Mouse (Mus musculus) neutrophil, adult 5-6 weeks (primary cell): ENCODE data around the gene Cop1. TPM values are rescaled to one million over a fixed set of nuclear protein-coding genes. Genes with fewer than 3 reads are reported as not detected.
"Not testable (repeated sequence)": the region's sequence is repeated elsewhere in the genome, so short reads cannot be mapped to it uniquely, and the experiment has no call there.

ENCODE experiments used
- ATAC-seq: fragments of 151-379, 151-347 bp; 2 replicates; pipeline ENCODE4 v1.8.0; 2017; ENCODE audit warnings: mild to moderate bottlenecking, moderate TSS enrichment; ENCODE audit not compliant: insufficient number of reproducible peaks, poor library complexity, low FRiP score, severe bottlenecking; ENCODE audit errors: extremely low read depth
- total RNA-seq: library from RNA; stranded (forward); fragments of 200-1000 nt; gene quantifications from 2 replicates; pipeline ENCODE4 v1.2.3, GENCODE M21; 2017

Cop1 gene
- 239 and 243 TPM in 2 replicates for total RNA-seq

GRCm38 (mm10) chr1:159231781-159232571, at the start of gene Cop1:
Cop1 (plus strand) TSS chr1:159232320.
- ATAC-seq, result peak; percentile 93

DNA sequence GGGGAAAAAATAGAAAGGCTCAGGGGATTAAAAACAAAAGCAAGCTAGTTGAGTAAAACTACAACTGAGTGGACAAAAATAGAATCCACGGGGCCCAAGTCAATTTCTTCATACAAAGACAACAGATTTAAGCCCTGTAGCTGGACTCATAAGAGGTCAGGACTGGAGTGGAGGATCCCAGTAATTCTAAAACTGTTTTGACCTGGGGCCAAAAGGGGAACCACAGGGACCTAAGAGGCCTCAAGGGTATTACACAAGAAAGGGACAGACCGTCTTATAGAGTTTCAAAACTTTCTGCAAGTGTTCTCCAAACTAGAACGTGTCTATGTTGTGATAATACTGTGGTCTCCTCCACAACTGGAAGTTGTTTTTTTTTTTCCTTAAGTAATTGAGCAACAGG, 45.4 kb upstream of the Cop1 start:
- ATAC-seq, result peak; percentile 95

- ATAC-seq, result no peak
Measured at GRCm38 (mm10) chr1:159198603-159199002, 33.5 kb upstream of the Cop1 start.

DNA sequence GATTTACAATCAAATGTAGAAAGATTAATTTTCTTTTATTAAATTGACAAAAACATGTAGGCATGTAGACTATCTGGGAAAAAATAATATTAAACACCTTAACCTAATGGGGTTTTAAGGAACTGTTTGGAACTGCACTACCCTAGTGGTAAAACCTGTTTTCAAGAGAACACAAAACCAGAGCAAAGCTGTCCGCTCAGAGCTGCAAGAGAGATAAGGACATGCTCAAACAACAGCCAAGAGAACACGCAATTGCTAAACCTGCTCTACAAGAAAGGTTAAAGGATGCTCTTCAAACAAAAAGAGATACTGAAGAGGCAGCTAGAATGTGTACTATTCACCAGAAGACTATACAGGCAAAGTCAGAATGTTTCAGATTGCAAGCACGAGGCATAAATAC, 32.5 kb upstream of the Cop1 start:
- no peak for ATAC-seq

- ATAC-seq, result no peak
Measured at GRCm38 (mm10) chr1:159201220-159201619, 30.9 kb upstream of the Cop1 start.

DNA sequence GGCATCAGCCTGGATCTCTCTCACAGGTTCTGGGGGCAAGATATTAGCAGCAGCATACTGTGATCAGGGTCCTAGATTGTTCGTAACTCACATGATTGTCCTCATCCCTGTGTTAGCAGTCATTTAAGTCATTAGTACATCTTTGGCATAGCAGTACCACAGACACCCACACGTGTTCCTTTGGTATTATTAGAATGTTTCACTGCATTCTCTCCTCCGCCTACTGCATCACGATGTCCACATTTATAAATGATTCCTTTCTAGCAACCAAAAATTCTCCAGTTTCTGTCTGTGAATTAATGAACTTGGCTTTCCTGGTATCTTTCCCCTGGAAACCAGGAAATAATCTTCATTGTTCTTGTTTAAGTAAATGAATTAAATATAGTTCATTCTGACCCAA, 20.4 kb upstream of the Cop1 start:
- no peak for ATAC-seq

- no peak for ATAC-seq
Measured at GRCm38 (mm10) chr1:159217437-159217836, 14.7 kb upstream of the Cop1 start.

DNA sequence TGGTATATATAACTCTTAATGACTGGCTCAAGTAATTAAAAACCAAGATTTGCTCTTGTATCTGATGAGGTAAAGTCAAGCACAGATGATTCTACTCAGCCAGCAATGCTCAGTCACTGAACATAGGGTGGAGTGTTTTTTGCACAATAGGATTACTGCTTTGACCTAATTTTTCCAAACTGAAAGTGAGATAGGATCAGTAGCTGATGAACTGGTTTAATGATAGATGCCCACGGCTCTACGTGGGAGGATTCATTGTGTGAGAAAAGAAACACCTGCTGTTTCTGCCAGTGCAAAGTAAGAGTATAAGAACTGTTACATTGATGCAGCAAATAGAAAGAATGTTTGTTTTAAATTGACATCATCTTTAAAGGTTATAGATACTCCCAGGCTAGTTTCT, 10.1 kb upstream of the Cop1 start:
- no peak for ATAC-seq

DNA sequence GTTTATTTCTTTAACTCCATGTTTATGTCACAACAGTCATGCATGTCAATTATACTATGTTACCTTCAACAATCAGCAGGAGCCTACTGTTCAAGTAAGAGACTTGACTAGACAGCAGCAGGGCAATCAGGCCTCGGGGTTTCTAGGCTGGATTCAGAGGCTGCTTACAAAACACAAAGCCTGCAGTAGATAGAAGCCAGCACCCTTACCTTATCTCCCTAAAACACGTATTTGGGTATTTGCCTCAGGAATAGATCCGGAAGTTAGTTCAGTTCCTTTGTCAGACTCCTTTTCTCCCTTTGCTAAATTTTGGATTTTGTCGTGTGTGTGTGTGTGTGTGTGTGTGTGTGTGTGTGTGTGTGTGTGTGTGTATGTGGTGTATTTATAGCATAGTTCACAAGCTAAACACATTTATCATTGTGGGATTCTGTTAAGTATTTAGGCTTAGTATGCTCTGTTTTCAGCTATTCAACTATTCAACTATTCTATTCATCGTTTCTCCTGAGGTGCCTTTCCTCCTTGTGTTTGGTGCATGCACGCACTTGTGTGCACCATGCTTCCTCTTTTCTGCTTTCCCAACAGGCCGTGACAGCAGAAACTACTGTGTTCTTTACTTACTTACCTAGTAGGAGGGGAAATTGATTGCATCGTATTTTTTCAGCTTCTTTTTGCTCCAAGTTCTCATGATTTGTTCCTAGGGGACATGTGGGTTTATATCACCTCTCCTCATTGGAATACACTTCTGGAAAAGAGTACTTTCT, 6.9 kb upstream of the Cop1 start:
- peak; percentile 96 for ATAC-seq

DNA sequence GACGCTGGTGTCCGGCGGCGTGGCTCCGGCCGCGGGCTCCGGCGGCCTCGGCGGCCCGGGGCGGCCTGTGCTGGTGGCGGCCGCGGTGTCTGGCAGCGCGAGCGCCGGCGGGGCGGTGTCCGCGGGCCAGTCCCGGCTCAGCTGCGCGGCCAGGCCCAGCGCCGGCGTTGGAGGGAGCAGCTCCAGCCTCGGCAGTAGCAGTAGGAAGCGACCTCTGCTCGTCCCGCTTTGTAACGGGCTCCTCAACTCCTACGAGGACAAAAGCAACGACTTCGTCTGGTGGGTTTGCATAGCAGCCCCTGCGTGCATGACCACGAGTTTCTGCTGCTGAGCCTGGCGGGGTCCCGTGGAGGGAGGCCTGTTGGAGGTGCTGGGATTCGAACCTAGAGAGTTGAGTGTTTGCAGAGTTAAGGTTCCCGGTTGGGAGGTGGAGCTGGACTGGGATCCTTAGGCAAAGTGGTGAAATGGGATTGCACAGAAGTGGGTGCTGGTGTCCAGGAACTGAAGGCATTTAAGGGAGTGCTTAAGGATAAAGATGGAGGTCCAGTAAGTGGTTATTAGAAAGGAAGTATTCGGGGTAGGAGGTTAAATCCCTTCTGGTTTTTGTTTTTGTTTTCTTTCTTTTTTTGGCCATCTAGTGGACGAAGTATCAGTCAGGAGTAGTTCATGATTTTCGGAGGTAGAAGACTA, 597 bp downstream of the Cop1 start:
- ATAC-seq, result not testable (repeated sequence)

DNA sequence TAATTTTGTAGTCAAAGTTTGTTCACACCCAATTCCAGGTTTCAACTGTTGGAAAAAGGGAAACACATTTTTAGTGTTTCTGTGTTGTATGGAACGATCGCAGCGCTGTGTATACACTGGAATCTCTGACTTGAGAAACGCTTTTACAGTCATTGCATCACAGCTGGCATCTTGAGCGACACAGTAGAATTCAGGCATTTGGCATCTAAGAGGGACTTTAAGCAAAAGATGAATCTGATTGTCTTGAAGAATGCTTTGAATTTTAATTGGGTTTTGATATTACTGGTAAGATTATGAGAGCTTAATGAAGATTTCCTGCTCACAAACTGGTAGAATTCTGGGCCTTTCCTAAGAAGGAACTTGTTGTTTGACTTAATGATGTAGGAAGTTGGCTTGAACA, 1.3 kb downstream of the Cop1 start:
- ATAC-seq, result no peak

DNA sequence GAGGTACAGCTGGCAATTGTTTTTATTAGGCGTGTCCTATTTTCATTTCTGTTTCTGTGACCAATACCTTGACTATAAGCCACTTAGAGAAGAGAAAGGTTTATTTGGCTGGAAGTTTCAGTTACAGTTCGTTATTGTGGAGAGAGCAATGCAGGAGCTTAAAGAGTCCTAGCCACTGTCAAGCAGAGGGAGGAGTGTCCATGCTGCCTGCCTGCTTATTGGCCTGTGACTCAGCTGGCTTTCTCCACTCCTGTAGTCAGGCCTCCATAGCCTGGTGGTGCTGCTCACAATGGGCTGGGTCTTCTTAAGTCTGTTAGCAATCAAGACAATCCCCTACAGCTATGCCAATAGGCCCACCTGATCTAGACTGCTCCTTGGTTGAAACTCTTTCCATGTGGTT, 2.4 kb downstream of the Cop1 start:
- ATAC-seq, result no peak

- ATAC-seq, result no peak
Measured at GRCm38 (mm10) chr1:159235674-159236073, 3.6 kb downstream of the Cop1 start.

GRCm38 (mm10) chr1:159238147-159238546, 6.0 kb downstream of the Cop1 start:
- no peak for ATAC-seq

DNA sequence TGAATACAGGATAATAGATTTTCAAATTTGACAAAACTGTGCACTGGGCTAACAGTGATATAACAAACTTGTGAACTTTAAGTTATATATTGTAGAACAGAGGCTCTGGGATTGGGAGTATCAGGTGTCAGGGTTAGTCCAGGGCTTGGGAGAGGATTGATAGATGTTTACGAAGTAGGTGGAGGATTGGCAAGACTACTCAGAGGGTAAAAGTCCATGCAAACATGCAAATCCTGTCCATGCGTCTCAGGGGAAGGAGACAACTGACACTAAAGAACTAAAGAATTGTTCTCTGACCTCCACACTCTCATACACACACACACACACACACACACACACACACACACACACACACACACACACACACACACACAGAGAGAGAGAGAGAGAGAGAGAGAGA, 18.2 kb downstream of the Cop1 start:
- no peak for ATAC-seq

DNA sequence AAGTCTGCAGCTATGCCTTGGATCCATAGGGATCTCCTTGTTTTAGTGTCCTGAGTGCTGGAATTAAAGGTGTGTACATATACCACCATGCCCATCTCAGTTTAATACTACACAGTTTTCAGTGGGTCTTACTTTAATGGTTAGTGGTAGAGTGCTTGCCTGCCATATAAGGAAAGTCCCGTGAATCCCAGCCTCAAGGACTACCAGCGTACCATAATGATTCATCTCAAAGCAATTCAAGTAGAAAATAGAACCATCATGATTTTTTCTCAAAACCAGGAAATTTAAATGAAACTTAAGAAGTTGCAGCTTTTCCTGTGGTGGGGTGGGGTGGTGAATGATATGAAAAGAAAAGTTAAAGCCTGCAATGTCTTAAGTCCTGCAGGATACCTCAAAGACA, 21.0 kb downstream of the Cop1 start:
- no peak for ATAC-seq

- no peak for ATAC-seq
Measured at GRCm38 (mm10) chr1:159254906-159255685, 23.0 kb downstream of the Cop1 start.

- no peak for ATAC-seq
Measured at GRCm38 (mm10) chr1:159256543-159256942, 24.4 kb downstream of the Cop1 start.

DNA sequence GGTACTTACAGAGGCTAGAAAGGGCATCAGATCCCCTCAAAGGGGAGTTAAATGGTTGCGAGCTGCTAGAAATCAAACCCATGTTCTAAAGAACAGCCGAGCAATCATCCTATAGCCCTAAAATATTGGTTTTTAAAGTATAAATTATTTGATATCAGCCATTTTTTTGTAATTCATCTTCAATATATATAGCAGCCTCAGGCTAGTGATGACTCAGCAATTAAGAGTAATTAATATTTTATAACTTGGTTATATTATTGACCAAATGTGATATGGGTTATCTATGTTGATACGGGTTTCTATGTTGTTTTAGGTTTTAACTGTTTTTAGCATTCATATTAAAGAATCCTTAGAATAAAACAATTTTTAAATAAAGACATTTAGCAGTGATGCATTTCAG, 31.7 kb downstream of the Cop1 start:
- ATAC-seq, result no peak
